Mouse (Mus musculus) heart, embryonic 12.5 days (tissue): Measurements from ENCODE around the gene Bcam. TPM values are rescaled to one million over a fixed set of nuclear protein-coding genes. Genes with fewer than 3 reads are reported as not detected.

Experiments used
- ATAC-seq: fragments of 200-750 bp; cut with Nextera tagmentation; 2 replicates; pipeline ENCODE4 v1.8.0; 2017; ENCODE audit warnings: moderate TSS enrichment, moderate library complexity; ENCODE audit not compliant: insufficient number of reproducible peaks, low FRiP score
- H3K27ac ChIP-seq: fragments of 300-500 bp; sonication (generic); 2 replicates; pipeline ENCODE4 v1.5.1; 2016; ENCODE audit warnings: mild to moderate bottlenecking, moderate library complexity; ENCODE audit not compliant: poor library complexity, severe bottlenecking
- H3K27me3 ChIP-seq: fragments of 300-500 bp; sonication (generic); replicated peaks from 2 replicates; pipeline ENCODE4 v1.6.1; 2016; ENCODE audit warnings: mild to moderate bottlenecking, moderate library complexity
- H3K36me3 ChIP-seq: fragments of 300-500 bp; sonication (generic); 2 replicates; pipeline ENCODE4 v1.6.1; 2016; ENCODE audit warnings: mild to moderate bottlenecking, moderate library complexity
- H3K4me1 ChIP-seq: fragments of 300-500 bp; sonication (generic); replicated peaks from 2 replicates; pipeline ENCODE4 v1.6.1; 2016; ENCODE audit warnings: mild to moderate bottlenecking
- H3K4me2 ChIP-seq: fragments of 300-500 bp; sonication (generic); 2 replicates; pipeline ENCODE4 v1.6.1; 2016; ENCODE audit warnings: mild to moderate bottlenecking, moderate library complexity
- H3K4me3 ChIP-seq: fragments of 300-500 bp; sonication (generic); 2 replicates; pipeline ENCODE4 v1.5.1; 2016; ENCODE audit warnings: mild to moderate bottlenecking
- H3K9ac ChIP-seq: fragments of 300-500 bp; sonication (generic); 2 replicates; pipeline ENCODE4 v1.6.1; 2016; ENCODE audit warnings: mild to moderate bottlenecking, moderate library complexity
- H3K9me3 ChIP-seq: fragments of 300-500 bp; sonication (generic); replicated peaks from 2 replicates; pipeline ENCODE4 v1.6.1; 2016; ENCODE audit warnings: mild to moderate bottlenecking, moderate library complexity
- WGBS: fragments of 180-500 bp; shearing (Covaris S2); methylation state at CpG from one replicate; pipeline ENCODE4 v1.1.7; 2016; 5-methylcytosine and 5-hydroxymethylcytosine counted together
- polyA plus RNA-seq: library from polyadenylated mRNA; unstranded; fragments of >200 nt; fragmentation: Nextera tagmentation; extraction: Ambion mirVana; gene quantifications from 2 replicates; pipeline ENCODE4 v1.2.1, GENCODE M21; 2016

The Bcam gene
- polyA plus RNA-seq, 1 experiment from 2014 or later: 232 TPM

- H3K4me2 ChIP-seq: no peak overlapping the region
- 0 out of 2 replicates have a peak, but pooled peaks cover 3% of the 10 kb centered on the region for H3K4me1 ChIP-seq
- H3K4me3 ChIP-seq: no peak overlapping the region
- no peaks in the 10 kb centered on the region for H3K36me3 ChIP-seq
- H3K9me3 ChIP-seq: peaks cover 2% of the 10 kb centered on the region; the same call in 1 of the 2 replicates
- no peak overlapping the region for H3K27ac ChIP-seq
- H3K27me3 ChIP-seq: no peaks in the 10 kb centered on the region
- 18% methylated on average over 11 of the region's 11 CpGs for whole genome bisulfite sequencing
- no peak for ATAC-seq
- H3K9ac ChIP-seq: no peak overlapping the region
Measured at GRCm38 (mm10) chr7:19784764-19785535, 14.1 kb upstream of the Bcam start.

DNA sequence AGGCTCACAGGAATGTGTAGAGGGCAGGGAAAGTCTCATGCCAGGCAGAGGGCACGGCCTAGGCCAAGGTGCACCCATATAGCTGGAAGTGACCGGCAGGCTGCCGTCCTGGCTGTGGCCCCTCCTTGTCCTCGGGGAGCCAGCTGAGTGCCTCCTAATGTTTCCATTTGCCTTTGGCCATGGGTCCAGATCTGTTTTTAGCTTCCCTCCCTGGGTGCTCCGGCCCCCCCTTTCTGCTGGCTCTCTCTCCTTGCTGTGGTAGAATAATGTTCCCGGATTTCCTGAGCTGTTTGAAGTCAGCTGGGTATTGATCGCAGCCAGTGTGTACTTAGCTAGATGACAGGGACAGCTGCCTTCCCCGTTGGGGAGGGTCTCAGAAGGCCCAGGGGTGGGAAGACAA lies 12.8 kb upstream of the Bcam start:
- WGBS: 69% methylated on average over 8 of the region's 8 CpGs
- no peak for ATAC-seq

GRCm38 (mm10) chr7:19782645-19783044 lies 11.8 kb upstream of the Bcam start:
- no peak overlapping the region for H3K27ac ChIP-seq
- no peaks in the 10 kb centered on the region for H3K27me3 ChIP-seq
- no peaks in the 10 kb centered on the region for H3K36me3 ChIP-seq
- no peak for ATAC-seq
- H3K4me2 ChIP-seq: no peak overlapping the region
- H3K9ac ChIP-seq: no peak overlapping the region
- no peak overlapping the region for H3K4me3 ChIP-seq
- H3K4me1 ChIP-seq: no peaks in the 10 kb centered on the region
- H3K9me3 ChIP-seq: peaks cover 4% of the 10 kb centered on the region; the same call in 1 of the 2 replicates
- WGBS: 88% methylated on average over 4 of the region's 4 CpGs

More for the DNA sequence above, 12.8 kb upstream of the Bcam start:
- Histone ChIP-seq H3K27ac (no peak overlapping the region), H3K27me3 (no peaks in the 10 kb centered on the region), H3K9me3 (peaks cover 4% of the 10 kb centered on the region; the same call in 1 of the 2 replicates), H3K36me3 (no peaks in the 10 kb centered on the region), H3K4me3 (no peak overlapping the region), H3K4me2 (no peak overlapping the region), H3K4me1 (no peaks in the 10 kb centered on the region), H3K9ac (no peak overlapping the region)

DNA sequence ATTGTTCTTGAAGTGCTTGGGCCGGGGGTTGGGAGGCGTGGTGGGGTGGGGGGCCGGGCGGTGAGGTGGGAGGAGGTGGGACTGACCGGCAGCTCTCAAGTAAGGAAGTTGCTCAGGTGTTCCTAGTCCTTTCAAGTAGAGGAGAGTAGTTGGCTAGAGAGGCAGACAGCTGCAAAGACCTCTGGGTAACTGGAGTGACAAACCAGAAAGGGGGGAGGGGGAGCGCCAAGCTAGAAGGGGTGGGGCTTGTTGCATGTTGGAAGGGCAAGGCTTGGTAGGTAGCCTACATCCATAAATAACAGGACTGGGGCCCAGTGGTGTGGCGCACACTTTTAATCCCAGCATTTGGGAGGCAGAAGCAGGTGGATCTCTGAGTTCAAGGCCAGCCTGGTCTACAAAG lies 10.9 kb upstream of the Bcam start:
- Histone ChIP-seq H3K27ac (no peak overlapping the region), H3K9me3 (peaks cover 4% of the 10 kb centered on the region; the same call in 1 of the 2 replicates), H3K9ac (no peak overlapping the region), H3K27me3 (no peaks in the 10 kb centered on the region), H3K4me1 (no peaks in the 10 kb centered on the region), H3K4me2 (no peak overlapping the region), H3K36me3 (no peaks in the 10 kb centered on the region), H3K4me3 (no peak overlapping the region)
- 85% methylated on average over 7 of the region's 7 CpGs for WGBS
- no peak for ATAC-seq

DNA sequence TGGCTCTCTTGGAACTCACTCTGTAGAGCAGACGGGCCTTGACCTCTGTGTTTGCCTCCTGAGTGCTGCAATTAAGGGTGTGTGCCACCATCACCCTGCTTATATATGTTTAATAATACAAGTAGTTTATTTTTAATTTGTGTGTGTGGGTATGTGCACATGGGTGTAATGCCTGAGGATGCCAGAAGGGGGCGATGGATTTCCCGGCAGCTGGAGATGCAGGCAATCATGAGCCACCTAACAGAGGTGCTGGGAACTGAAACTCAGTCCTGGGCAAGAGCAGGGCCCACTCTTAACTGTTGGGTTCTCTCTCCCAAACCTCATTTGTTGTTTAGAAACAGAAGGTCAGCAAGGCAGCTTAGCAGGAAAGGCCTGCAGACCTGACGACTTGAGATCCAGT lies 9.1 kb upstream of the Bcam start:
- WGBS: 71% methylated on average over 4 of the region's 4 CpGs

DNA sequence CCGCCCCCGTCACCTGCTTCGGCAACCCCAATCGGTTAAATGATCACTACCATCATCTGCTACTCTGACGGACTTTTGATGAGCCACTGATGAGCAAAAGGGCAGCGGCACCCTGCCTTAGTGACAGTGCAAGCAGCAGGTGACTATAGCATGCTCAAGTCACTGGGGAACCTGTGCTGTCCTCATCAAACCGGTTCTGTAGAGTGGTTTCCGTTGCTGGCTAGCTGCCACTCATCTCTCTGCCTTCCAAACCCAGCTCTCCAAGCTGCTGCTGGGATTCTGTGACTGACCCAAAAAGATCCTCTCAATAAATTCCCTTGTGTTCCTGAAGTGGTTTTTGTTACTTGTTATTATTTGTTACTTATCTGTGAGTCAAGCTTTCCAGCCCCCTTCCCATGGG lies 7.8 kb upstream of the Bcam start:
- WGBS: 85% methylated on average over 8 of the region's 8 CpGs
- no peak overlapping the region for H3K9ac ChIP-seq
- no peaks in the 10 kb centered on the region for H3K4me1 ChIP-seq
- no peaks in the 10 kb centered on the region for H3K27me3 ChIP-seq
- H3K36me3 ChIP-seq: no peaks in the 10 kb centered on the region
- ATAC-seq: no peak
- peaks cover 4% of the 10 kb centered on the region; the same call in 1 of the 2 replicates for H3K9me3 ChIP-seq
- H3K27ac ChIP-seq: no peak overlapping the region
- no peak overlapping the region for H3K4me2 ChIP-seq
- no peak overlapping the region for H3K4me3 ChIP-seq

More for the DNA sequence above, 9.1 kb upstream of the Bcam start:
- Histone ChIP-seq H3K27me3 (no peaks in the 10 kb centered on the region), H3K4me3 (no peak overlapping the region), H3K4me2 (no peak overlapping the region), H3K4me1 (no peaks in the 10 kb centered on the region), H3K9ac (no peak overlapping the region), H3K27ac (no peak overlapping the region), H3K36me3 (no peaks in the 10 kb centered on the region), H3K9me3 (peaks cover 4% of the 10 kb centered on the region; the same call in 1 of the 2 replicates)
- no peak for ATAC-seq

DNA sequence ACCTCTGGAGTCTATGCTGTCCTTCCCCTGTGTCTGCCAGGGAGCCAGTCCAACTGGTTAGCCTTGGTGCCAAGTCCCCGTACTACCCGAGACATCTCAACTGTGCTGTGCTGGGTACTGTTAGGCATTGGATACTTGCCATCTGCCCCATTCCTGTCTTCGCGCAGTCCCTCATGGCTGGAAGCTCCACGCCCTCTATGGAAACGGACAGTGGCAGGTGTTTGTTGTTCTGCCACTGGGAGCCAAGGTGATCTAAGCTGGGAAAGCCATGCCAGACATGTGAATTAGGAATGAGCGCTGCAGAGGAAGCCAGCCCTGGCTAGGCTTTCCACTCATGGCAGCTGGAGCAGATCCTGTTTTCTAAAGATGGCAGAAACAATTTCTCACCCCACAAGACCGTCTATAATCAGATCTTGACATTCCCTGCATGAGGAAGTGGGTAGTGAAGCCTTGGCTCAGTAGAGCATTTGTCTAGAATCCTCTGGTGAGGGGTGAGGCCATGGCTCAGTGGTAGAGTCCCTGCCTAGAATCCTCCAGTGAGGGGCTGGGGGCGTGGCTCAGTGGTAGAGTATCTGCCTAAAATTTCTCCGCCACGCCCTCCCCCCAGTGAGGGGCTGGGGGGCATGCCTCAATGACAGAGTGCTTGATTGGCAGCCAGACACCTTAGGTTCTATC lies 6.4 kb upstream of the Bcam start:
- no peak overlapping the region for H3K27ac ChIP-seq
- no peaks in the 10 kb centered on the region for H3K27me3 ChIP-seq
- no peak overlapping the region for H3K9ac ChIP-seq
- no peaks in the 10 kb centered on the region for H3K4me1 ChIP-seq
- no peaks in the 10 kb centered on the region for H3K36me3 ChIP-seq
- no peak overlapping the region for H3K4me2 ChIP-seq
- H3K9me3 ChIP-seq: peaks cover 4% of the 10 kb centered on the region; the same call in 1 of the 2 replicates
- no peak for ATAC-seq
- 83% methylated on average over 11 of the region's 11 CpGs for WGBS
- H3K4me3 ChIP-seq: no peak overlapping the region

DNA sequence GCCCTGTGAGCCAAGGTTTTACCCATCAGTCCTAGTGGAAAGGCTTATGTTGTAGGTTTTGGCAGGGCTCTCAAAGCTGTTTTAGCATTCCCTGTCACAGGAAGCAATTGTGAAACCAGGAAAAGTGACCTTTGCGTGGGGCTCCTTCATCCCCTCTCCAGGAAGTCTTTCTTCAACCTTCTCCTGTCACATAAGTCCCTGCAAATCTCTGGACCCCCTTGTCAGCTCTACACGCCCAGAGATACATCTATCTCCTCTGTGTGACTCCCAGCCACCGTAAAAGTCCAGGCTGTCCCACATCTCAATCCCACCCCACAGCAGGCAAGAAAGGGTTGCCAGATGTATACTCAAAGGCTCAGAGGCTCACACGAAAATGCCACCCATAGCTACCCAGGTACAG lies 866 bp upstream of the Bcam start:
- Histone ChIP-seq H3K4me3 (no peak overlapping the region), H3K36me3 (peaks cover 9% of the 10 kb centered on the region), H3K4me2 (peak overlapping the region; percentile 85), H3K9me3 (no peaks in the 10 kb centered on the region), H3K9ac (no peak overlapping the region), H3K27ac (no peak overlapping the region), H3K4me1 (peaks cover 31% of the 10 kb centered on the region), H3K27me3 (no peaks in the 10 kb centered on the region)
- WGBS: 53% methylated on average over 4 of the region's 4 CpGs
- no peak for ATAC-seq

DNA sequence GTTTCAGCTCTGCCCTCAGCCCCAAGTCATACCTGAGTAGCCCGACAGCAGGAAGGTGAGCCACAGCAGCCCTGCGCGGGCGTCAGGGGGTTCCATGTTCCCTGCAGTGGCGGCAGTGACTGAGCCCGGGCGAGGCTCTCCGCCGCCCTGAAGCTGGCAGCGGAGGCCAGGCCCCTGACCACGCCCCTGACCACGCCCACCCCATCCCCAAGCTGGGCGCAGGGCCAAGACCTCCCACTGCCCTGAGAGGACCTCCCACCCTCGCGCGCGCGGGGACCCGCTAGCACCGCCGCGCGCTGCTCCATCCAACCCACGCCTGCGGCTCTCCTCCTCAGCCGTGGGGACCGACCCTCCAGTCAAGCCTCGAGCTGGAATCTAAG lies 451 bp downstream of the Bcam start:
- Histone ChIP-seq H3K4me1 (peaks cover 31% of the 10 kb centered on the region), H3K27me3 (no peaks in the 10 kb centered on the region), H3K27ac (peak overlapping the region; percentile 62), H3K9me3 (no peaks in the 10 kb centered on the region), H3K4me3 (peak overlapping the region; percentile 71), H3K4me2 (peak overlapping the region; percentile 85), H3K36me3 (peaks cover 21% of the 10 kb centered on the region), H3K9ac (peak overlapping the region; percentile 83)
- WGBS: under 1% methylated on average over 28 of the region's 28 CpGs
- ATAC-seq: peak; percentile 85

DNA sequence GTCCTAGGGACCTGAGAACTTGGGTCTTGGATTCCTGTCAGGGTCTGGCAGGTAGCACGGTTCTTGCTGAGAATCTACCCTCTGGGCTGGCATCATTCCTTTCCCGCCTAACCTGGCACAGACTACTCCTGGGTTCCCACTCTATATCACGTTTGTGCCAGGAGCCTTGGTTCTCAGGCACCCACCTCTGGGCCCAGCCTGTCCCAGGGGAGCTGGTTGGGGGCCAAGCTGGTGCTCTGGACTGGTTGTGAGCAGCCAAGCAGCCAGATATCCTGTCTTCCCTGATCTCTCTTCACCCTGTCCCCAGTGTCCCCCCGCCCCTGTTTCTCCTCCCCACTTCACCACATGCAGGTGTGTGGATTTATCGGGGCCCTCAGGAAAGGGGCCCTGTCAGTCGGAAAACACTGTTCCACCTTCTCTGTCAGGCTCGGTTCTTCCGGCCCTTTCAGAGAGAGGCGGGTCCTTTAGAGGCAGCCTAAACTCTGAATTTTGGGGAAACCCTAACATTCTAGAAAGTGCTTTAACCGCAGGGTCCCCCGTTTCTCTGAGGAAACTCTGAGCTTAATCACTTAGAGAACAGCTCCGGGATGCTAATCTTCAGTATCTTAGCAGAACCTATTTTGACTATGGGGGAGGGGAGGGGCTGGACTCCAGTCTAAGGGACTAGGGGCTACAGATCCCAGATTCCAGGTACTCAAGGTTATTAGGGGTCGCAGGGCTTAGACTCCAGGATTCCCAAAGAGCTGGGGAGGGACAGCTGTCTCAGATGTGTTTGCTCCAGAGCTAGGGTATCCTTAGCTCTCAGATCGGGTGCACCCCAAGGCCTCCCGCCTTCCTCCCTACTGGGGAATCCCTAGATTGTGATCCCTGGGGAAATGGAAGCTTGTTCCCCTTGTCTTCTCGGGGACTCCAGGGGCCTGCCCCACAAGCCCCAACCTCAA lies 1.1 kb downstream of the Bcam start:
- Histone ChIP-seq H3K4me2 (peak overlapping the region; percentile 85), H3K27ac (peak overlapping the region; percentile 62), H3K4me1 (peaks cover 31% of the 10 kb centered on the region), H3K36me3 (peaks cover 27% of the 10 kb centered on the region), H3K9me3 (no peaks in the 10 kb centered on the region), H3K9ac (peak overlapping the region; percentile 83), H3K27me3 (no peaks in the 10 kb centered on the region), H3K4me3 (peak overlapping the region; percentile 71)
- no peak; the same call in 1 of the 2 replicates for ATAC-seq
- WGBS: 8% methylated on average over 16 of the region's 16 CpGs
